Mouse (Mus musculus) CD4-positive, CD25-positive, alpha-beta regulatory T cell, adult 2 months (primary cell): ENCODE results near the gene Calhm6.

Experiments used
- DNase-seq: peaks from one replicate; pipeline ENCODE4 v3.0.0-alpha.2; 2012; ENCODE audit warnings: low read depth, low spot score

The Calhm6 gene

GRCm38 (mm10) chr10:34110863-34111465 lies 16.8 kb downstream of the Calhm6 start:
- DNase-seq = peak; percentile 70

GRCm38 (mm10) chr10:34096418-34096883 lies 31.3 kb downstream of the Calhm6 start, which contains the start of gene Calhm5:
Gene Calhm5, minus strand, starts transcription at chr10:34096519.
- DNase-seq = peak; percentile 50

GRCm38 (mm10) chr10:34095964-34096363 lies 31.8 kb downstream of the Calhm6 start:
- DNase-seq = no peak

- no peak for DNase-seq
These were observed 32.6 kb downstream of the Calhm6 start for GRCm38 (mm10) chr10:34095147-34095546.

- DNase-seq = no peak
These were observed 35.9 kb downstream of the Calhm6 start for GRCm38 (mm10) chr10:34091888-34092287.

- no peak for DNase-seq
These were observed 37.3 kb downstream of the Calhm6 start for GRCm38 (mm10) chr10:34090481-34090880.

- DNase-seq = peak; percentile 8
These were observed 38.3 kb downstream of the Calhm6 start for GRCm38 (mm10) chr10:34089517-34089916.

GRCm38 (mm10) chr10:34088515-34088914 lies 39.3 kb downstream of the Calhm6 start:
- no peak for DNase-seq

GRCm38 (mm10) chr10:34086514-34086913 lies 41.3 kb downstream of the Calhm6 start:
- DNase-seq = no peak
